Mouse (Mus musculus): ENCODE data around the gene Hao1. TPM values are rescaled to one million over a fixed set of nuclear protein-coding genes. Genes with fewer than 3 reads are reported as not detected.

Gene Hao1
- total and polyA plus RNA-seq, 2 experiments from 2014 or later = 0.17 to 0.24 TPM

- Histone ChIP-seq H3K9me3 (ENCODE audit: low read length) (no peaks in the 10 kb centered on the region), H3K4me1 (ENCODE audit: insufficient read depth) (no peaks in the 10 kb centered on the region), H3K9ac (no peak overlapping the region), H3K4me2 (ENCODE audit: low read depth) (no peak overlapping the region), H3K36me3 (ENCODE audit: insufficient read depth) (no peaks in the 10 kb centered on the region), H3K27ac (ENCODE audit: low read depth, low read length) (no peak overlapping the region), H3K27me3 (ENCODE audit: insufficient read depth, low read length) (no peaks in the 10 kb centered on the region), H3K4me3 (ENCODE audit: low read depth, low read length) (no peak overlapping the region)
- ATAC-seq (no peak), DNase-seq (no peak)
- no peak for TF ChIP-seq CTCF (IDR thresholded peaks at IDR 0.05; ENCODE audit: low read depth)
- 85% methylated on average over 2 of the region's 2 CpGs for WGBS
These were observed 89.0 kb downstream of the Hao1 start for GRCm38 (mm10) chr2:134465132-134465531.

- Histone ChIP-seq H3K9me3 (ENCODE audit: low read length) (no peaks in the 10 kb centered on the region), H3K4me1 (ENCODE audit: insufficient read depth) (no peaks in the 10 kb centered on the region), H3K4me2 (ENCODE audit: low read depth) (no peak overlapping the region), H3K9ac (no peak overlapping the region), H3K36me3 (ENCODE audit: insufficient read depth) (no peaks in the 10 kb centered on the region), H3K4me3 (ENCODE audit: low read depth, low read length) (no peak overlapping the region), H3K27me3 (ENCODE audit: insufficient read depth, low read length) (no peaks in the 10 kb centered on the region), H3K27ac (ENCODE audit: low read depth, low read length) (no peak overlapping the region)
- ATAC-seq (no peak), DNase-seq (no peak)
- 87% methylated on average over 6 of the region's 6 CpGs for WGBS
- TF ChIP-seq CTCF (IDR thresholded peaks at IDR 0.05; ENCODE audit: low read depth) = no peak
These were observed 91.8 kb downstream of the Hao1 start for GRCm38 (mm10) chr2:134462321-134462720.

GRCm38 (mm10) chr2:134460831-134461230 is 93.3 kb downstream of the Hao1 start:
- Histone ChIP-seq H3K9ac (no peak overlapping the region), H3K27ac (ENCODE audit: low read depth, low read length) (no peak overlapping the region), H3K4me3 (ENCODE audit: low read depth, low read length) (no peak overlapping the region), H3K36me3 (ENCODE audit: insufficient read depth) (no peaks in the 10 kb centered on the region), H3K9me3 (ENCODE audit: low read length) (no peaks in the 10 kb centered on the region), H3K27me3 (ENCODE audit: insufficient read depth, low read length) (no peaks in the 10 kb centered on the region), H3K4me2 (ENCODE audit: low read depth) (no peak overlapping the region), H3K4me1 (ENCODE audit: insufficient read depth) (no peaks in the 10 kb centered on the region)
- DNase-seq = no peak
- no peak for TF ChIP-seq CTCF (IDR thresholded peaks at IDR 0.05; ENCODE audit: low read depth)
- ATAC-seq = no peak
- WGBS = 82% methylated on average over 5 of the region's 5 CpGs

GRCm38 (mm10) chr2:134456065-134456505 is 98.1 kb downstream of the Hao1 start:
- Histone ChIP-seq H3K4me2 (ENCODE audit: low read depth) (peak overlapping the region; percentile 32), H3K4me1 (ENCODE audit: insufficient read depth) (no peaks in the 10 kb centered on the region), H3K27ac (ENCODE audit: low read depth, low read length) (no peak overlapping the region), H3K9ac (0 out of 2 replicates have a peak overlapping the region, but pooled peaks have one; percentile 10), H3K36me3 (ENCODE audit: insufficient read depth) (no peaks in the 10 kb centered on the region), H3K9me3 (ENCODE audit: low read length) (no peaks in the 10 kb centered on the region), H3K4me3 (ENCODE audit: low read depth, low read length) (no peak overlapping the region), H3K27me3 (ENCODE audit: insufficient read depth, low read length) (no peaks in the 10 kb centered on the region)
- 4% methylated on average over 7 of the region's 7 CpGs for WGBS
- TF ChIP-seq CTCF (IDR thresholded peaks at IDR 0.05; ENCODE audit: low read depth) = no peak
- no peak for ATAC-seq
- peak; percentile 8 for DNase-seq

- H3K27ac ChIP-seq (ENCODE audit: low read depth, low read length) = no peak overlapping the region
- TF ChIP-seq CTCF (IDR thresholded peaks at IDR 0.05; ENCODE audit: low read depth) = no peak
- H3K4me1 ChIP-seq (ENCODE audit: insufficient read depth) = no peaks in the 10 kb centered on the region
- H3K36me3 ChIP-seq (ENCODE audit: insufficient read depth) = no peaks in the 10 kb centered on the region
- no peaks in the 10 kb centered on the region for H3K27me3 ChIP-seq (ENCODE audit: insufficient read depth, low read length)
- no peak overlapping the region for H3K4me3 ChIP-seq (ENCODE audit: low read depth, low read length)
- ATAC-seq (no peak), DNase-seq (peak; percentile 4)
- H3K4me2 ChIP-seq (ENCODE audit: low read depth) = no peak overlapping the region
- no peak overlapping the region for H3K9ac ChIP-seq
- no peaks in the 10 kb centered on the region for H3K9me3 ChIP-seq (ENCODE audit: low read length)
- WGBS = 48% methylated on average over 1 of the region's 1 CpGs
These were observed 101.4 kb downstream of the Hao1 start for GRCm38 (mm10) chr2:134452748-134453147.

GRCm38 (mm10) chr2:134450976-134451375 is 103.2 kb downstream of the Hao1 start:
- no peak for ATAC-seq
- Histone ChIP-seq H3K4me2 (ENCODE audit: low read depth) (no peak overlapping the region), H3K4me1 (ENCODE audit: insufficient read depth) (no peaks in the 10 kb centered on the region), H3K27ac (ENCODE audit: low read depth, low read length) (no peak overlapping the region), H3K36me3 (ENCODE audit: insufficient read depth) (no peaks in the 10 kb centered on the region), H3K9me3 (ENCODE audit: low read length) (no peaks in the 10 kb centered on the region), H3K27me3 (ENCODE audit: insufficient read depth, low read length) (no peaks in the 10 kb centered on the region), H3K9ac (no peak overlapping the region), H3K4me3 (ENCODE audit: low read depth, low read length) (no peak overlapping the region)
- 76% methylated on average over 1 of the region's 1 CpGs for WGBS
- no peak for TF ChIP-seq CTCF (IDR thresholded peaks at IDR 0.05; ENCODE audit: low read depth)
- no peak for DNase-seq

Other genes starting within 250 kb of the Hao1 start
- 110 and 161 TPM in 2 replicates for gene Tmx4, start 89.8 kb upstream of the Hao1 start, total RNA-seq (2014; rRNA removed)
- gene Tmx4, start 89.8 kb upstream of the Hao1 start, polyA plus RNA-seq (2015; fragmentation: Nextera tagmentation; extraction: Ambion mirVana) = 35.8 and 65.6 TPM in 2 replicates
- gene Plcb1, start 231.7 kb upstream of the Hao1 start, total RNA-seq (2014; rRNA removed) = 58.2 and 61.8 TPM in 2 replicates
- gene Plcb1, start 231.7 kb upstream of the Hao1 start, polyA plus RNA-seq (2015; fragmentation: Nextera tagmentation; extraction: Ambion mirVana) = 20.7 and 37.7 TPM in 2 replicates